Mouse (Mus musculus) bone marrow, adult 2 months (tissue): Measurements from ENCODE around the gene Smtnl2. TPM values are rescaled to one million over a fixed set of nuclear protein-coding genes. Genes with fewer than 3 reads are reported as not detected.
"Not testable (repeated sequence)": the region's sequence is repeated elsewhere in the genome, so short reads cannot be mapped to it uniquely, and the experiment has no call there.

Source experiments
- H3K27ac ChIP-seq: fragments of 200-500 bp; 2 replicates; pipeline ENCODE4 v1.5.1; 2012; ENCODE audit warnings: low read depth, mild to moderate bottlenecking, control low read depth, inconsistent platforms, low read length; ENCODE audit not compliant: control insufficient read depth, poor library complexity, insufficient read depth
- H3K4me1 ChIP-seq: fragments of 200-500 bp; 2 replicates; pipeline ENCODE4 v1.6.1; 2011; ENCODE audit warnings: low read length; ENCODE audit not compliant: control insufficient read depth, insufficient read depth
- H3K4me3 ChIP-seq: fragments of 200-500 bp; replicated peaks from 2 replicates; pipeline ENCODE3; 2011; ENCODE audit warnings: mild to moderate bottlenecking, low read depth, low read length, control low read depth; ENCODE audit not compliant: control insufficient read depth
- CTCF ChIP-seq: fragments of 200-500 bp; IDR thresholded peaks from 2 replicates; pipeline ENCODE4 v1.5.1; 2011; ENCODE audit warnings: low read length, control low read depth; ENCODE audit not compliant: control insufficient read depth, insufficient read depth
- POLR2A ChIP-seq: fragments of 200-500 bp; IDR thresholded peaks from 2 replicates; pipeline ENCODE4 v1.6.1; 2011; ENCODE audit warnings: low read depth, mild to moderate bottlenecking, control low read depth, low read length, borderline replicate concordance; ENCODE audit not compliant: control insufficient read depth
- WGBS: fragments of 180-500 bp; shearing (Covaris S2); methylation state at CpG from one replicate; pipeline ENCODE4 v1.1.7; 2018; 5-methylcytosine and 5-hydroxymethylcytosine counted together
- polyA plus RNA-seq: library from polyadenylated mRNA; stranded (reverse); fragments of >200 nt; gene quantifications from 2 replicates; pipeline ENCODE4 v1.2.4, GENCODE M21; 2011; ENCODE audit warnings: low replicate concordance; ENCODE audit not compliant: missing spikeins, insufficient read depth, insufficient read length

Smtnl2 gene
- polyA plus RNA-seq, 1 experiment = 5.6 TPM

- Histone ChIP-seq H3K27ac (no peak overlapping the region), H3K4me1 (no peaks in the 10 kb centered on the region), H3K4me3 (no peak overlapping the region)
- TF ChIP-seq CTCF = no peak
- TF ChIP-seq POLR2A = no peak
- 53% methylated on average over 4 of the region's 4 CpGs for whole genome bisulfite sequencing
Observed at GRCm38 (mm10) chr11:72349652-72350051, 61.9 kb downstream of the Smtnl2 start.

DNA sequence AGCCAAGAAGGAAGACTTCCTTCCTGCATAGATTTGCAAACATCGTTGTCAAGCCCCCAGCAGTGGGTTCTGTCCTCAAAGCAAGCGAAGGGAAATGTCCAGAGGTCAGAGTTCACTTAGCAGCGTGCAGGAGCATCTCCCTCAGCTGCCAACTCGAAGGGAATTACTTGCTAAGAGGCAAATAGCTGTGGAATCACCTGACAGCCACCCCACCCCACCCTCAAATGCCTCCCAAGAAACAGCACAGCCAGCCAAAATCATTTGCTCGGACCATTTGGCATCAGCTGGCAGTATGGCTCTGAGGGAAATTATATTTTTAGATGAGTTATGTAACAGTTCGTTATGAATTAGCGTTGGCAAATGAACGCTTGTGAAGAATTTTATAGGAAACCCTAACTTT is 62.5 kb downstream of the Smtnl2 start:
- Histone ChIP-seq H3K27ac (no peak overlapping the region), H3K4me3 (no peak overlapping the region), H3K4me1 (no peaks in the 10 kb centered on the region)
- TF ChIP-seq POLR2A (no peak), CTCF (no peak)
- WGBS = 41% methylated on average over 8 of the region's 8 CpGs

DNA sequence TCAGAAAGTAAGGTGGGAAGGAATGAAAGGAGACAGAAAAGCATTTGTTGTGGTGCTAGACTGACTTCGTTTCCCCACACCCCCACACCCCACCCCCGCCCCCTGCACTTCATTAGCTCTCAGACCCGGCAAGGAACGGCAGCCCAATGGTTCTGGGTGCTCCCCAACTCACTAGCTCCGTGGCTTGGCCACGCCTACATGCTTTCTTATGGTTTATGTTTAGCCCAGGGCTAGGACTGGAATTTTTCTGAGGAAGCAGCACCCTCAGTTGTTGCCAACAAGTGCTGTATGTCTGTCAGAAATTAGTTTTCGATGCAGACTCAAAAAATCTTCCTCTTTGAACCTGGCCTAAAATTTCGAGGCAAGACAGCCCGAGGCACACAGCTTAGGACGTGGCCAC is 63.0 kb downstream of the Smtnl2 start:
- no peak overlapping the region for H3K27ac ChIP-seq
- H3K4me3 ChIP-seq = no peak overlapping the region
- H3K4me1 ChIP-seq = no peaks in the 10 kb centered on the region
- TF ChIP-seq CTCF (no peak), POLR2A (no peak)
- 50% methylated on average over 10 of the region's 10 CpGs for WGBS

- no peak for TF ChIP-seq POLR2A
- TF ChIP-seq CTCF = no peak
- no peaks in the 10 kb centered on the region for H3K4me1 ChIP-seq
- 77% methylated on average over 11 of the region's 11 CpGs for WGBS
Observed at GRCm38 (mm10) chr11:72344486-72344885, 67.0 kb downstream of the Smtnl2 start.

GRCm38 (mm10) chr11:72343904-72344303 is 67.6 kb downstream of the Smtnl2 start:
- 35% methylated on average over 8 of the region's 8 CpGs for WGBS

More at GRCm38 (mm10) chr11:72344486-72344885, 67.0 kb downstream of the Smtnl2 start:
- Histone ChIP-seq H3K27ac (no peak overlapping the region), H3K4me3 (no peak overlapping the region)

DNA sequence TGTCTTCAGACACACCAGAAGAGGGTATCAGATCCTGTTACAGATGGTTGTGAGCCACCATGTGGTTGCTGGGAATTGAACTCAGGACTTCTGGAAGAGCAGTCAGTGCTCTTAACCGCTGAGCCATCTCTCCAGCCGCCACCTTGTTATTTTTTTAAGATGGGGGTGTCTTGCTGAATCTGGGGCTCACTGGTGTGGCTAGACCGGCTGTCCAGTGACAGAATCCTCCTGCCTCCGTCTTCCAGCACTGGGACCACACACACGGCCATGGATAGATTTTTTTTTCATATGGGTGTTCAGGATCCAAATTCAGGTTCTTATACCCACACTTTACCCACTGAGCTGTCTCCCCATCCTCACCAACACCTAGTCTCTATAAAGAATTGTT is 68.3 kb downstream of the Smtnl2 start:
- H3K4me3 ChIP-seq, H3K27ac ChIP-seq, H3K4me1 ChIP-seq: not testable (repeated sequence)
- 86% methylated on average over 5 of the region's 5 CpGs for WGBS

More at GRCm38 (mm10) chr11:72343904-72344303, 67.6 kb downstream of the Smtnl2 start:
- TF ChIP-seq POLR2A (no peak), CTCF (peak; percentile 67)
- Histone ChIP-seq H3K4me3 (no peak overlapping the region), H3K27ac (no peak overlapping the region), H3K4me1 (no peaks in the 10 kb centered on the region)

GRCm38 (mm10) chr11:72342549-72343237 is 68.8 kb downstream of the Smtnl2 start:
- no peak overlapping the region for H3K27ac ChIP-seq
- no peak for TF ChIP-seq POLR2A
- peak; percentile 65 for TF ChIP-seq CTCF
- no peak overlapping the region for H3K4me3 ChIP-seq
- no peaks in the 10 kb centered on the region for H3K4me1 ChIP-seq
- WGBS = 13% methylated on average over 7 of the region's 7 CpGs

DNA sequence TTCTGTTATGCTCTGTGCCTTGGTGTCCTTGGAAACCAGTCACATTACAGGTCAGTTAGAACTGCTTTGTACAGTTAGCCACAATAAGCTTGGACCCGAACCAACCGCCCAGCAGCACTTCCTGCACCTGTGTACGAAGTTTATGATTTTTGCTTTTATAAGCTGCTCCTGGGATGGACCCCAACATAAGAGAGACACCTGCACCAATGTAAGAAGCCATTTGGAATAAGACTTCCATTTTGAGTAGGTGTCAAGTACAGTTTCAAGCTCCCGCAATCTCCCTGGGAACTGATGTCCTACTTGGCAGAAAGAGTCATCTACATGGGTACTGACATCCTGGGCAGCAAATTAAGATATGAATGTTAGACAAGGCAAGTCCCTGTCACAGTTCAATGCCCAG is 71.8 kb downstream of the Smtnl2 start:
- Histone ChIP-seq H3K4me1 (no peaks in the 10 kb centered on the region), H3K27ac (no peak overlapping the region), H3K4me3 (no peak overlapping the region)
- TF ChIP-seq CTCF (no peak), POLR2A (no peak)
- 48% methylated on average over 4 of the region's 4 CpGs for WGBS

Other genes starting within 250 kb of the Smtnl2 start
- 0.90 and 1.2 TPM in 2 replicates for gene Gm43951, start 204.9 kb downstream of the Smtnl2 start, polyA plus RNA-seq
- 3.4 and 5.1 TPM in 2 replicates for gene 4933427D14Rik, start 204.3 kb downstream of the Smtnl2 start, polyA plus RNA-seq
- 29.1 and 49.0 TPM in 2 replicates for gene Txndc17, start 204.2 kb downstream of the Smtnl2 start, polyA plus RNA-seq
- 9.3 and 11.4 TPM in 2 replicates for gene Med31, start 196.1 kb downstream of the Smtnl2 start, polyA plus RNA-seq
- 1.2 TPM in 1 of 2 replicates, not detected in the other for gene Slc13a5, start 144.5 kb downstream of the Smtnl2 start, polyA plus RNA-seq
- gene Xaf1, start 110.1 kb downstream of the Smtnl2 start, polyA plus RNA-seq = 22.2 and 35.2 TPM in 2 replicates
- not detected in 2 replicates for gene Fbxo39, start 97.3 kb downstream of the Smtnl2 start, polyA plus RNA-seq
- not detected in 2 replicates for gene Tekt1, start 49.3 kb downstream of the Smtnl2 start, polyA plus RNA-seq
- not detected in 2 replicates for gene Ggt6, start 23.8 kb upstream of the Smtnl2 start, polyA plus RNA-seq
- 40.0 and 68.3 TPM in 2 replicates for gene Mybbp1a, start 29.6 kb upstream of the Smtnl2 start, polyA plus RNA-seq
- gene Spns2, start 78.2 kb upstream of the Smtnl2 start, polyA plus RNA-seq = 6.3 and 10.7 TPM in 2 replicates
- 9.1 and 13.2 TPM in 2 replicates for gene Spns3, start 138.8 kb upstream of the Smtnl2 start, polyA plus RNA-seq
- 6.1 and 14.1 TPM in 2 replicates for gene Ube2g1, start 195.6 kb upstream of the Smtnl2 start, polyA plus RNA-seq